Mouse (Mus musculus): ENCODE results near the gene Dixdc1. TPM values are rescaled to one million over a fixed set of nuclear protein-coding genes. Genes with fewer than 3 reads are reported as not detected.

Gene Dixdc1
- polyA plus RNA-seq, 1 experiment from 2014 or later = 25.2 TPM

DNA sequence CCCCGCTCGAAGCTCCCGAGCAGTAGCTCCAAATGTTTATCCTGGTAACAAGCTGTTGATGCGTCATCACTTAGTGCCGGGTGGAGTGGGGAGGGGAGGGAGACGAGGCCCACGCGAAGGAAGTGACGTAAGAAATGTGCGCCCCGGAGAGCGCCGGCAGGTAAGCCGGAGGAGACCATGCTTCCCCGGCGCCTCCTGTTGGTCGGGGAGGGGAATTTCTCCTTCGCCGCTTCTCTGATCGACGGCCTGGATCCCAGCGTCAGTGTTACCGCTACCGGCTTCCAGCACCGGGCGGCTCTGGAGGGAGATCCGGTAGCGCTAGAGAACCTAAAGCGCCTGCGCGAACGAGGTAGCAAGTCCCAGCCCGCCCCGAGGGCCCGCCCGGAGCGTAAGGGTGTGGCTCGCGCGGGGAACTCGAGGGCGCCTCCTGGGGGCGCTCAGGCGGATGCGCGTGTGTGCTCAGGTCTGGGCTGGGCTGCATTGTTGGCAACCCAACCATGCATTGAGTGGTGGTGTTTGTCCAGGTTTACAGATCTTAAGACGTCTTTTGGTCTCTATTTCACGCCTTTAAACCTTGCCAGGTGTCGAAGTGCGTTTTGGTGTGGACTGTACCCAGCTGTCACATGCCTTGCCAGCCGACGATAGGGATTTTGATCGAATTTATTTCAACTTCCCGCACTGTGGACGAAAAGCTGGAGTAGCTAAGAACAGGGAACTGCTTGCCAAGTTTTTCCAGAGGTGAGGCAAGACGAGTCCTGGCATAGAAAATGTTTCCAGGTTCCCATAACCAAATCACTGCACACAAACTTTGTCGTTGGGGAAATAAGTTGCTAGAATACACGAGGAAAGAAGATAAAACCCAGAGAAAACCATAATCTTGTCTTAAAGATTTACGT lies 29.0 kb upstream of the Dixdc1 start, which contains the start of gene Fdxacb1:
Gene Fdxacb1, plus strand, starts transcription at position 130 of the 896 bp plus-strand sequence.
- 6% methylated on average over 59 of the region's 59 CpGs for WGBS
- Histone ChIP-seq H3K27ac (ENCODE audit: low read depth, low read length) (peak within 1 kb of the TSS; percentile 73), H3K9ac (ENCODE audit: low read depth, low read length) (peak within 1 kb of the TSS; percentile 59), H3K27me3 (ENCODE audit: control insufficient read depth, insufficient read depth, low read length) (no peaks in the 10 kb centered on the region), H3K9me3 (ENCODE audit: control insufficient read depth, low read length) (no peaks in the 10 kb centered on the region), H3K4me3 (ENCODE audit: low read depth, low read length) (peak within 1 kb of the TSS; percentile 55), H3K4me2 (replicated peaks; ENCODE audit: low read depth, low read length) (peak within 1 kb of the TSS; percentile 61), H3K4me1 (replicated peaks; ENCODE audit: control insufficient read depth, insufficient read depth, low read length) (peaks cover 2% of the 10 kb centered on the region; the same call in 1 of the 2 replicates), H3K36me3 (ENCODE audit: control insufficient read depth, insufficient read depth, low read length) (no peaks in the 10 kb centered on the region)
- DNase-seq (ENCODE audit: low spot score) = peak; percentile 99
- peak; percentile 97 for ATAC-seq (ENCODE audit: low FRiP score)

DNA sequence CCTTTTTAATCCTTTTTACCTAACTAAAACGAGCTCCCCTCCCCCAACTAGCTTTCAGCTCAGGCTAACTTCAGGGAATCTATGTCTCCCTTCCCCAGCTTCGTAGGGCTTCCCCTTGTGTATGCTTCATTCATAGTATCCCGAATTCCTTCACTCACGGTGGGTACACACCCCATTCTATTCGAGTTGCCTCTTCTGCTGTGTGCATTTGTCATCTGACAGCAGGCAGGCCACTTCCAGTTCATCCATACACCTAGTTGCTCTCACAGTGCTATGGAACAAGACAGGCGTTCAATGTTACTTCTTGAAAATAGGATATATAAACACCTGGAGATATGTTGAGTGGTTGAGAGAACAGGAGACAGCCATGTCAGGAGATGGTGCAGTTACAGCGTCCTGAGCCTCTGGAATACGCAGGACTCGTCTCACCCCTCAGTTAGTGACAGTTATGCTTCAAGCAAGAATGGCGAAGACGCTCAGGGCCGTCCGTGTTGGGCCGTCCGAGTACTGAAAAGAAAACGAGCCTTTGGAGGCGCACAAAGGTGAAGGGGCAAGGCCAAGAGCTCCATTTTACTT lies 28.3 kb upstream of the Dixdc1 start:
- Histone ChIP-seq H3K9ac (ENCODE audit: low read depth, low read length) (peak overlapping the region; percentile 59), H3K4me2 (replicated peaks; ENCODE audit: low read depth, low read length) (peak overlapping the region; percentile 61), H3K27me3 (ENCODE audit: control insufficient read depth, insufficient read depth, low read length) (no peaks in the 10 kb centered on the region), H3K9me3 (ENCODE audit: control insufficient read depth, low read length) (no peaks in the 10 kb centered on the region), H3K27ac (ENCODE audit: low read depth, low read length) (0 out of 2 replicates have a peak overlapping the region, but pooled peaks have one; percentile 73), H3K36me3 (ENCODE audit: control insufficient read depth, insufficient read depth, low read length) (no peaks in the 10 kb centered on the region), H3K4me1 (replicated peaks; ENCODE audit: control insufficient read depth, insufficient read depth, low read length) (peaks cover 2% of the 10 kb centered on the region; the same call in 1 of the 2 replicates), H3K4me3 (ENCODE audit: low read depth, low read length) (peak overlapping the region; percentile 55)
- DNase-seq (ENCODE audit: low spot score) = no peak
- WGBS = 6% methylated on average over 17 of the region's 17 CpGs
- peak; percentile 8; the same call in 1 of the 2 replicates for ATAC-seq (ENCODE audit: low FRiP score)

DNA sequence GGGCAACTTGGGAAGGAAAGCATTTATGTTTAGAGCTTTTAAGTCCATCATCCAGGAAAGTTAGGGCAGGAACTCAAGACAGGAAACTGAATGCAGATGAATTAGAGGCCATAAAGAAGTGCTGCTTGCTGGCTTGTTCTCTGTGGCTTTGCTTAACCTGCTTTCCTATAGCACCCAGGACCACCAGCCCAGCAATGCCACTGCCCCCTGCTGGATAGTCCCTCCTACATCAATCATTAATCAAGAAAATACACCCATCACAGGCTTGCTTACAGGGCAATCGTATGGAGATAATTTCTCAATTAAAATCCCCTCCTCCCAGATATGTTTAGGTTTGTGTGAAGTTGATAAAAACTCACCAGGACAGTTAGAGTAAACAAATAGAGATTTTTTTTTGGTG lies 24.0 kb upstream of the Dixdc1 start:
- ATAC-seq (ENCODE audit: low FRiP score) = no peak
- peak; percentile 51 for DNase-seq (ENCODE audit: low spot score)
- Histone ChIP-seq H3K4me2 (replicated peaks; ENCODE audit: low read depth, low read length) (no peak overlapping the region), H3K27ac (ENCODE audit: low read depth, low read length) (no peak overlapping the region), H3K36me3 (ENCODE audit: control insufficient read depth, insufficient read depth, low read length) (no peaks in the 10 kb centered on the region), H3K4me1 (replicated peaks; ENCODE audit: control insufficient read depth, insufficient read depth, low read length) (peaks cover 2% of the 10 kb centered on the region; the same call in 1 of the 2 replicates), H3K9me3 (ENCODE audit: control insufficient read depth, low read length) (no peaks in the 10 kb centered on the region), H3K4me3 (ENCODE audit: low read depth, low read length) (no peak overlapping the region), H3K9ac (ENCODE audit: low read depth, low read length) (no peak overlapping the region), H3K27me3 (ENCODE audit: control insufficient read depth, insufficient read depth, low read length) (no peaks in the 10 kb centered on the region)
- 71% methylated on average over 1 of the region's 1 CpGs for WGBS

DNA sequence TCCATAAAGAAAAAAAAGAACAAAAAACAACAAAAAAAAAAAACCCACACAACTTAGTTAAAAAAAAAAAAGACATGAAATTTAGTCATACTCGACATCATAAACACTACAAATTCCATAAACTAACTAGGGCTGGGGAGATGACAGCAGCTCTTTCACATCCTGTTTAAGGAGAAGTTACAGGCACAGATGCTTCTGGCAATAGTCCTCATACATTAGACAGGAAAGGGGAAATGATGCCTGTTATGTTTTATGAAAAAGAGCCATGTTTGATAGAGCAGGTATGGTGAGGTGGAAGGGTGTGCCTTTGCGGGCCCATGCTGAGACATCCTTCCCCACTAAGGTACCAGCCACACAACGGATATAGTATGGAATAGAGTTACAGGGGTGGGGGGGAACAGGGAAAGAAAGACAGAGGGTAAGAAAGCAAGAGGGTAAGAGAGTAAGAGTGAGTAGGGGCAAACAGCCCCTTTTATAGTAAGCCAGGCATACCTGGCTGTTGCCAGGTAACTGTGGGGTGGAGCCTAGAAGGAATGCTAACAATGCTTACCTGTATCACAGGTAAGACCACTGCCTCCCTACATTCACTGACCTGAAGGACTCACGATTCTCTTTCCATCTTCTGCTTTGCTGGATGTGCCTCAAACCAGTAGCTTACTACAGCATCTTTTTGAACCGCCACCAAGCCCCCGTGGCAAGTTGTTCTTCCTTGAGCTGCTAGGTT lies 22.4 kb upstream of the Dixdc1 start:
- Histone ChIP-seq H3K4me1 (replicated peaks; ENCODE audit: control insufficient read depth, insufficient read depth, low read length) (no peaks in the 10 kb centered on the region), H3K9me3 (ENCODE audit: control insufficient read depth, low read length) (no peaks in the 10 kb centered on the region), H3K27me3 (ENCODE audit: control insufficient read depth, insufficient read depth, low read length) (no peaks in the 10 kb centered on the region), H3K4me3 (ENCODE audit: low read depth, low read length) (no peak overlapping the region), H3K4me2 (replicated peaks; ENCODE audit: low read depth, low read length) (no peak overlapping the region), H3K27ac (ENCODE audit: low read depth, low read length) (no peak overlapping the region), H3K36me3 (ENCODE audit: control insufficient read depth, insufficient read depth, low read length) (no peaks in the 10 kb centered on the region), H3K9ac (ENCODE audit: low read depth, low read length) (no peak overlapping the region)
- ATAC-seq (ENCODE audit: low FRiP score) (no peak), DNase-seq (ENCODE audit: low spot score) (no peak)
- 74% methylated on average over 6 of the region's 6 CpGs for WGBS

DNA sequence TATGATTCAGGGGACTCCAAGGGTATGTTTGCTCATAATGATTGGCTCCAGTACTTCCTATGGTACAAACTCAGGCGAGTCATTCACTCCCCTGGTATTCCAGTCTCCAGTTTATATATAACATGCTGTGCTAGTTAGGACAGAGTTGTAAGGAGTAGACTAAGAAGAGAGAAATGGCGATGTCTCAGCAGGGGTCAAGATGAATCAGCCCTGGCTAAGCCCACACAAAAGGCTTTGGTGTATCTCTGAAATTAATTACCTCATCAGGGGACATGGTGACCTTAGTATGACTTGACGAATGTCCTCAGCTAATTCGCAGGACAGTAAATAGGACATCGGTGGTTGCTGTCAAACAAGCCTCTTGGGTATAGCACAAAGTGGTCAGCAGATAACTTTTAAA lies 17.4 kb upstream of the Dixdc1 start:
- no peaks in the 10 kb centered on the region for H3K27me3 ChIP-seq (ENCODE audit: control insufficient read depth, insufficient read depth, low read length)
- no peaks in the 10 kb centered on the region for H3K36me3 ChIP-seq (ENCODE audit: control insufficient read depth, insufficient read depth, low read length)
- no peaks in the 10 kb centered on the region for H3K4me1 ChIP-seq (replicated peaks; ENCODE audit: control insufficient read depth, insufficient read depth, low read length)
- H3K9ac ChIP-seq (ENCODE audit: low read depth, low read length) = no peak overlapping the region
- H3K27ac ChIP-seq (ENCODE audit: low read depth, low read length) = no peak overlapping the region
- H3K4me3 ChIP-seq (ENCODE audit: low read depth, low read length) = no peak overlapping the region
- ATAC-seq (ENCODE audit: low FRiP score) (no peak), DNase-seq (ENCODE audit: low spot score) (no peak)
- H3K9me3 ChIP-seq (ENCODE audit: control insufficient read depth, low read length) = no peaks in the 10 kb centered on the region
- no peak overlapping the region for H3K4me2 ChIP-seq (replicated peaks; ENCODE audit: low read depth, low read length)
- 50% methylated on average over 5 of the region's 5 CpGs for WGBS

DNA sequence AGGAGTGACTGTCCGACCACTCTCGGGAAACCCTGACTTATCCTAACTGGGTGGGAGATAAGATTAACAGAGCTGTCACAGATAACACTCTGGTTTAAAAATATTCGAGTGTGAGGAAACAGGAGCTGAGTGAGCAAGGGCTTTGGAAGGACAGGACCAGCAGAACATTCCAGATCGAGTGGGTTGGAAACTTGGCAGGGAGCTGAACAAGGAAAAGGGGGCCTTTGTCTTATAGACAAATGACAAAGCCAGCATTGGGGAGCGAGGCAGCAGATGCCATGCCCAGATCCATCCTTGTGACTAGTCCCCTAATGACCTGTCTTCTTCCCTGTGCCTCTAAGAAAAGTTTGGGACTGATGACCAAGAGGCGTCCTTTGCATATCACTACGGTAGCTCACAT lies 14.6 kb upstream of the Dixdc1 start:
- H3K27me3 ChIP-seq (ENCODE audit: control insufficient read depth, insufficient read depth, low read length) = no peaks in the 10 kb centered on the region
- no peaks in the 10 kb centered on the region for H3K9me3 ChIP-seq (ENCODE audit: control insufficient read depth, low read length)
- H3K4me2 ChIP-seq (replicated peaks; ENCODE audit: low read depth, low read length) = no peak overlapping the region
- no peaks in the 10 kb centered on the region for H3K36me3 ChIP-seq (ENCODE audit: control insufficient read depth, insufficient read depth, low read length)
- no peak overlapping the region for H3K4me3 ChIP-seq (ENCODE audit: low read depth, low read length)
- H3K4me1 ChIP-seq (replicated peaks; ENCODE audit: control insufficient read depth, insufficient read depth, low read length) = no peaks in the 10 kb centered on the region
- DNase-seq (ENCODE audit: low spot score) (no peak), ATAC-seq (ENCODE audit: low FRiP score) (no peak)
- H3K9ac ChIP-seq (ENCODE audit: low read depth, low read length) = no peak overlapping the region
- H3K27ac ChIP-seq (ENCODE audit: low read depth, low read length) = no peak overlapping the region
- 72% methylated on average over 7 of the region's 7 CpGs for WGBS

DNA sequence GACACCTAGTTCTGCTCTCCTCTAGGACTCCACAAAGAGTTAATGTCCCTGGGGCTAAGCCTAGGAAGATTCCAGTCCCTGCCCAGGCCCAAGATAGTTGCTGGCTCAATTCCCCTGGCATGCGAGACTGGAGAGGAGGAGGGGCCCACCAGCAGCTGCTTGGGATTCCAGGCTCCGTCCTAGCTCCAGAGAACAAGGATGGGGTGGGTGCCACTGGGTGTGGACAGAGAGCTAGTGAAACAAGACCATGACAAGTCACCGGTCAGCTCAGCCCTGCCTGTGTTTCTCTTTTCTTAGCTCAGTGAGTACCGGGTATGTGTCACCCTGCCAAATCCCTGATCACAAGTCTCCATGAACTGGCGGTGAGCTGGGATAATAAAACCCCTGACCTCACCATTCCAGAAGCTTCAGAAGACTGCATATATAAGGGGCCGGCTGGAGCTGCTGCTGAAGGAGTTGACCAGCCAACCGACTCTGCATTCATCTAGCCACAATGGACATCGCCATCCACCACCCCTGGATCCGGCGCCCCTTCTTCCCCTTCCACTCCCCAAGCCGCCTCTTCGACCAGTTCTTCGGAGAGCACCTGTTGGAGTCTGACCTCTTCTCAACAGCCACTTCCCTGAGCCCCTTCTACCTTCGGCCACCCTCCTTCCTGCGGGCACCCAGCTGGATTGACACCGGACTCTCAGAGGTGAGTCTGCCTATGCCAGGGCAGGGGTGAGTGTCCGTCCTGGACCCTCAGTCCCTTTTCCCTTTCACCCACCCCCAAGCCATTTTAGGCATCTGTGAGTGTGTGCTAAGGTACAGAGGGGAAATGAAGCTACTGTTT lies 13.7 kb upstream of the Dixdc1 start:
- H3K27ac ChIP-seq (ENCODE audit: low read depth, low read length) = no peak overlapping the region
- no peaks in the 10 kb centered on the region for H3K4me1 ChIP-seq (replicated peaks; ENCODE audit: control insufficient read depth, insufficient read depth, low read length)
- 73% methylated on average over 17 of the region's 17 CpGs for WGBS
- no peak overlapping the region for H3K9ac ChIP-seq (ENCODE audit: low read depth, low read length)
- ATAC-seq (ENCODE audit: low FRiP score) = no peak
- H3K9me3 ChIP-seq (ENCODE audit: control insufficient read depth, low read length) = no peaks in the 10 kb centered on the region
- H3K4me2 ChIP-seq (replicated peaks; ENCODE audit: low read depth, low read length) = no peak overlapping the region
- no peak for DNase-seq (ENCODE audit: low spot score)
- H3K4me3 ChIP-seq (ENCODE audit: low read depth, low read length) = no peak overlapping the region
- H3K36me3 ChIP-seq (ENCODE audit: control insufficient read depth, insufficient read depth, low read length) = no peaks in the 10 kb centered on the region
- no peaks in the 10 kb centered on the region for H3K27me3 ChIP-seq (ENCODE audit: control insufficient read depth, insufficient read depth, low read length)

DNA sequence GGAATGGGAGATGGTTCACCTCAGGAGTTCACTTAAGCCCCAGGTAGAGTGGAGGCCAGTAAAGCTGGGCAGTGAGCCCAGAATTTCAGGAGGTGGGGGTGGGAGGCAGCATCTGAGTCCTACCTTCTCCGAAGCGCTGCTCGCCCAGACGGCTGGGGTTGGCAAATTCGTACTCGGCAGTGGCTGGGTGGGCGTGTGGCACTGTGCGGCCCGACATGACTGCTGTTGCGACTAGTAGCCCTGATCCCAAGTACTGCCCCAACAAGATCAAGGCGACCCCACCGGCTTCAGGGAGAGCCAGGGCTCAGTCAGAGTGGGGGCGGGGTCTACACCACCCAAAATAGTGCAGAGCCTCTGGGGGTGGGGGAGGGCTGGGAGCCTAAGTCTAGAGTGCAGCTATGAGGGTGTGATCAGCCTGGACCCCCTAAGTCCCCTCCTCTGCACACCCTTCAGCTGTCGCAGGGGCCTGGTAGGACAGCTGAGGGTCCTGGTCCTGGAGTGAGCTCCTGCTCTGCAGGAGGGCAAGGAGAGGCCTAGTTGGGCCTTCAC lies 12.8 kb upstream of the Dixdc1 start, which contains the start of gene Hspb2:
Gene Hspb2, minus strand, starts transcription at position 301 of the 549 bp plus-strand sequence.
- DNase-seq (ENCODE audit: low spot score) (no peak), ATAC-seq (ENCODE audit: low FRiP score) (no peak)
- Histone ChIP-seq H3K4me1 (replicated peaks; ENCODE audit: control insufficient read depth, insufficient read depth, low read length) (no peaks in the 10 kb centered on the region), H3K4me3 (ENCODE audit: low read depth, low read length) (no peak within 1 kb of the TSS), H3K9me3 (ENCODE audit: control insufficient read depth, low read length) (no peaks in the 10 kb centered on the region), H3K27ac (ENCODE audit: low read depth, low read length) (no peak within 1 kb of the TSS), H3K9ac (ENCODE audit: low read depth, low read length) (no peak within 1 kb of the TSS), H3K4me2 (replicated peaks; ENCODE audit: low read depth, low read length) (no peak within 1 kb of the TSS), H3K27me3 (ENCODE audit: control insufficient read depth, insufficient read depth, low read length) (no peaks in the 10 kb centered on the region), H3K36me3 (ENCODE audit: control insufficient read depth, insufficient read depth, low read length) (no peaks in the 10 kb centered on the region)
- WGBS = 71% methylated on average over 14 of the region's 14 CpGs
